Mouse (Mus musculus) embryonic facial prominence, embryonic 15.5 days (tissue): ENCODE measurements around the gene Tiprl. TPM values are rescaled to one million over a fixed set of nuclear protein-coding genes. Genes with fewer than 3 reads are reported as not detected.

Source experiments
- ATAC-seq: fragments of 200-750 bp; cut with Nextera tagmentation; 2 replicates; pipeline ENCODE4 v1.8.0; 2017; ENCODE audit warnings: low read depth, moderate TSS enrichment; ENCODE audit not compliant: insufficient number of reproducible peaks, low FRiP score, low TSS enrichment
- H3K27ac ChIP-seq: fragments of 300-500 bp; sonication (generic); replicated peaks from 2 replicates; pipeline ENCODE4 v1.5.1; 2015; ENCODE audit warnings: mild to moderate bottlenecking, inconsistent platforms
- H3K27me3 ChIP-seq: fragments of 300-500 bp; sonication (generic); 2 replicates; pipeline ENCODE4 v1.6.1; 2015; ENCODE audit warnings: inconsistent platforms
- H3K36me3 ChIP-seq: fragments of 300-500 bp; sonication (generic); 2 replicates; pipeline ENCODE4 v1.6.1; 2015; ENCODE audit warnings: mild to moderate bottlenecking, inconsistent platforms
- H3K4me1 ChIP-seq: fragments of 300-500 bp; sonication (generic); 2 replicates; pipeline ENCODE4 v1.6.1; 2015; ENCODE audit warnings: inconsistent platforms
- H3K4me2 ChIP-seq: fragments of 300-500 bp; sonication (generic); replicated peaks from 2 replicates; pipeline ENCODE4 v1.6.1; 2015; ENCODE audit warnings: mild to moderate bottlenecking, inconsistent platforms
- H3K4me3 ChIP-seq: fragments of 300-500 bp; sonication (generic); replicated peaks from 2 replicates; pipeline ENCODE4 v1.5.1; 2015; ENCODE audit warnings: mild to moderate bottlenecking, inconsistent platforms
- H3K9ac ChIP-seq: fragments of 300-500 bp; sonication (generic); 2 replicates; pipeline ENCODE4 v1.6.1; 2015; ENCODE audit warnings: inconsistent platforms
- H3K9me3 ChIP-seq: fragments of 300-500 bp; sonication (generic); replicated peaks from 2 replicates; pipeline ENCODE4 v1.6.1; 2016; ENCODE audit warnings: inconsistent platforms
- WGBS: fragments of 180-500 bp; shearing (Covaris S2); methylation state at CpG from one replicate; pipeline ENCODE4 v1.1.7; 2015; 5-methylcytosine and 5-hydroxymethylcytosine counted together
- polyA plus RNA-seq: library from polyadenylated mRNA; unstranded; fragments of >200 nt; fragmentation: Nextera tagmentation; extraction: Ambion mirVana; gene quantifications from 2 replicates; pipeline ENCODE4 v1.2.1, GENCODE M21; 2015

Tiprl gene
- polyA plus RNA-seq, 1 experiment from 2014 or later: 87.6 TPM

DNA sequence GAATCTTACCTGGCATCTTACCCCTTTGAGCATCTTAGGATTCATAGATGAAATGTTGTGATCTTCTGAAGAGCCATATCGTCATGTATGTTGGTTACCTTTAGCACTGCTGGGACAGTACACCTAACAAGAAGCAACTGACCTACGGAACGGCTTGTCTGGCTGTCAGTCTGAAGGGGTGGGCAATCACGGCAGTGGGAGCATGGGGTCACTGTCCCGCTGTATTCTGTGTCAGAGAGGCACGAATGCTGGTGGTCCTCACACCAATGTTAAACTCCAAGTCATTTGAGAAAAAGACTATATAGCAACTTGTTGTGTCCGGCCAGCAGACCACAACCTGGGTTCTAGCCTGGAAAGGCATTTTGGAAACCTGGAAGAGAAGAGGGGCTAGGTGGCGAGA is 65.5 kb downstream of the Tiprl start:
- H3K9me3 ChIP-seq: no peaks in the 10 kb centered on the region
- no peak overlapping the region for H3K4me3 ChIP-seq
- H3K27me3 ChIP-seq: no peaks in the 10 kb centered on the region
- no peaks in the 10 kb centered on the region for H3K36me3 ChIP-seq
- no peak for ATAC-seq
- 79% methylated on average over 8 of the region's 8 CpGs for WGBS
- no peak overlapping the region for H3K27ac ChIP-seq
- no peak overlapping the region for H3K4me2 ChIP-seq
- no peaks in the 10 kb centered on the region for H3K4me1 ChIP-seq
- no peak overlapping the region for H3K9ac ChIP-seq

DNA sequence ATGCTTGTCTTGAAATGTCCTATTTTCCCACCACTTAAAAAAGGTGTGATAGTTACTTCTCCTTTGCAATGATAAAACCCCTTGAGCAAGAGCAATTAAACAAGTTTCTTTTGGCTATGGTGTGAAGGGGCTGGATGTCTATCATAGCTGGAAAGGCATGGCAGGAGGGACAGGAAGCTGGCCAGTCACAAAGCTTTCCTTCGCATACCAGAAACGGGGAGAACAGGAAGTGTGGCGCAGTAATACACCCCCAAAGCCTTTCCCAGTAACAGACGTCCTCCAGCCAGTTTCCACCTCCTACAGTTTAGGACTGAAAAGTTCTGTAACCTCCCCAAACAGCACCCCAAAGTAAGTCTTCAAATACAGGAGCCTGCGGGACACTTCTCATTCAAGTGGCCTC is 66.6 kb downstream of the Tiprl start:
- Histone ChIP-seq H3K27ac (no peak overlapping the region), H3K36me3 (no peaks in the 10 kb centered on the region), H3K9ac (no peak overlapping the region), H3K9me3 (no peaks in the 10 kb centered on the region), H3K27me3 (no peaks in the 10 kb centered on the region), H3K4me1 (no peaks in the 10 kb centered on the region), H3K4me2 (no peak overlapping the region), H3K4me3 (no peak overlapping the region)
- 67% methylated on average over 5 of the region's 5 CpGs for WGBS
- no peak for ATAC-seq

DNA sequence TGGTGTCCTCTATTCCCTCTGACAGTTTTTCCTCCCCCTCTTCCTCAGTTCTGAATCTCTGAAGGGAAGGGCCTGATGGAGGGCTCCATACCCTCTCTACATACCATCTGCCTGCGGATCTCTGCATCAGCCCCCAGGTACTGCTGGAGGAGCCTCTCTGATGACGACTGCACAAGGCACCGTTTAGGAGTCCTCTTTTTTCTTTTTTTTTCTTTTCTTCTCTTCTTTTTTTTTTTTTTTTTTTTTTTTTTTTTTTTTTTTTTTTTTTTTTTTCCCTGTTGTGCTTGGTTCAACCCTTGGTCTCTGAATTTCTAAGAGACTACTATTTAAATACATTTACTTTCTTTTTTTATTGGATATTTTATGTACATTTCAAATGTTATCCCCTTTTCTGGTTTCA is 67.3 kb downstream of the Tiprl start:
- H3K4me1 ChIP-seq: no peaks in the 10 kb centered on the region
- no peak overlapping the region for H3K9ac ChIP-seq
- ATAC-seq: no peak
- WGBS: 70% methylated on average over 3 of the region's 3 CpGs
- H3K9me3 ChIP-seq: no peaks in the 10 kb centered on the region
- no peaks in the 10 kb centered on the region for H3K36me3 ChIP-seq
- no peak overlapping the region for H3K4me2 ChIP-seq
- no peaks in the 10 kb centered on the region for H3K27me3 ChIP-seq
- no peak overlapping the region for H3K4me3 ChIP-seq
- no peak overlapping the region for H3K27ac ChIP-seq

DNA sequence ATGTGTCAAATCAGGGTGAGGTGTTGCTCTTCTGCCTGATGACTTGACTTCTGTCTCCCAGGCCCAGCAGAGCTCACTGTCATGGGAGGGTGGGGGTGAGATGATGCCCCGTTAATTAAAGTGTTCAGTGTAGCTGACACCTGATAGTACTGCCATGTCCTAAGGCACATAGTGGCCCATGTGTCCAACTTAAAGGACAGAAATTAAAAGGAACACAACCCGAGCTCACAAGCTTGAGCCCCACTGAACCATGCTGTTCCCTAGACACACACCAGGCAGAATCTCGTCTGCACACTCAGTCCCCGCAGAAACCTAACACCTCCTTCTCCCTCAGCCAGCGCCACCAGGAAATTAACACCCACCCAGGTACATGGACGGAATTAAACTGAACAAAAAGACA is 71.9 kb downstream of the Tiprl start:
- H3K9me3 ChIP-seq: no peaks in the 10 kb centered on the region
- ATAC-seq: no peak
- H3K4me1 ChIP-seq: no peaks in the 10 kb centered on the region
- H3K4me2 ChIP-seq: no peak overlapping the region
- 45% methylated on average over 6 of the region's 6 CpGs for WGBS
- H3K9ac ChIP-seq: no peak overlapping the region
- no peak overlapping the region for H3K27ac ChIP-seq
- no peaks in the 10 kb centered on the region for H3K27me3 ChIP-seq
- H3K36me3 ChIP-seq: no peaks in the 10 kb centered on the region
- no peak overlapping the region for H3K4me3 ChIP-seq

Other genes starting within 250 kb of the Tiprl start
- gene Tbx19, start 76.2 kb downstream of the Tiprl start, polyA plus RNA-seq: not detected in 2 replicates
- 17.5 and 18.3 TPM in 2 replicates for gene Sft2d2, start 42.6 kb downstream of the Tiprl start, polyA plus RNA-seq
- 0.99 and 1.5 TPM in 2 replicates for gene Gpr161, start 58.8 kb upstream of the Tiprl start, polyA plus RNA-seq
- 17.8 and 19.8 TPM in 2 replicates for gene Dcaf6, start 223.5 kb upstream of the Tiprl start, polyA plus RNA-seq
- 146 and 151 TPM in 2 replicates for gene Mpc2, start 223.6 kb upstream of the Tiprl start, polyA plus RNA-seq
- not detected in 2 replicates for gene Adcy10, start 248.2 kb upstream of the Tiprl start, polyA plus RNA-seq